Mouse (Mus musculus): ENCODE data around the gene Pias1. TPM values are rescaled to one million over a fixed set of nuclear protein-coding genes. Genes with fewer than 3 reads are reported as not detected.
A peak's percentile ranks its signal among the peaks of the same experiment; 100 is the strongest.

Pias1 gene
- polyA plus RNA-seq, 1 experiment, result 13.2 TPM

DNA sequence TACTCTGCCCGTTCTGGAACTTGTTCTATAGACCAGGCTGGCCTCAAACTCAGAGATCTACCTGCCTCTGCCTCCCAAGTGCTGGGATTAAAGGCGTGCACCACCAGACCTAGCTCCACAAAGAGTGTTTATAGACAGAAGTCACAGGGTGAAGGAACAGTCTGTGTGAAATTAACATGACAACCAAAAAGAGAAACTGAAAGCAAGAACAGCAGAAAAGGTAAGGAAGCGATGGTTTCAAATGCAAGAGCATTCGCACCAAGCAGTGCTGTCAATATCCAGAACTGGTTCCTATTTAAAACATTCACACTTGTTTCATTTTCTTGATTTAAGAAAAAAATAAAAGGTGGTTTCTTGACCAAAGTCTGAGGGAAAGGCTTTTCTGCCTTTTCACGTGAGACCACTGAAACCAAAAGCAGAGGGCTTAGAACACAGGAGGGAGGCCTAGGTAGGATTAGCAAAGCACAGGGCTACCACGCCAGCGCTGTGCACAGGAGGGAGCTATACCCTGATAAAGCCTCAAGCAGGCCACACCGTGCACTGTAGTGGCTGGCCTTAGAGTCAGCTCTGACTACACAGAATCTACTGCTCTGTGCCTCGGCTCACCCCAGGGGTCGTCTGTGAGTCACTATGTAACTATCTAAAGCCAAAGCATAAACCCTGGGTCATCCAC, 15.5 kb downstream of the Pias1 start:
- WGBS, result 24% methylated on average over 10 of the region's 10 CpGs
- H3K27ac ChIP-seq (ENCODE audit: control insufficient read depth, insufficient read depth, low read depth, low read length, poor library complexity), result no peak overlapping the region
- TF ChIP-seq POLR2A (IDR thresholded peaks at IDR 0.05; ENCODE audit: borderline replicate concordance, control insufficient read depth, low read depth, low read length) (no peak), CTCF (IDR thresholded peaks at IDR 0.05; ENCODE audit: control insufficient read depth, insufficient read depth, low read length) (peak; percentile 36; the same call in 1 of the 2 replicates)
- no peak overlapping the region for H3K4me3 ChIP-seq (replicated peaks; ENCODE audit: control insufficient read depth, low read depth, low read length)
- H3K4me1 ChIP-seq (ENCODE audit: control insufficient read depth, insufficient read depth, low read length), result peaks cover 3% of the 10 kb centered on the region; the same call in 1 of the 2 replicates

- peaks cover 3% of the 10 kb centered on the region; the same call in 1 of the 2 replicates for H3K4me1 ChIP-seq (ENCODE audit: control insufficient read depth, insufficient read depth, low read length)
- H3K4me3 ChIP-seq (replicated peaks; ENCODE audit: control insufficient read depth, low read depth, low read length), result no peak overlapping the region
- H3K27ac ChIP-seq (ENCODE audit: control insufficient read depth, insufficient read depth, low read depth, low read length, poor library complexity), result no peak overlapping the region
- TF ChIP-seq CTCF (IDR thresholded peaks at IDR 0.05; ENCODE audit: control insufficient read depth, insufficient read depth, low read length) (no peak), POLR2A (IDR thresholded peaks at IDR 0.05; ENCODE audit: borderline replicate concordance, control insufficient read depth, low read depth, low read length) (no peak)
Measured at GRCm38 (mm10) chr9:62970345-62970744, 17.4 kb downstream of the Pias1 start.

DNA sequence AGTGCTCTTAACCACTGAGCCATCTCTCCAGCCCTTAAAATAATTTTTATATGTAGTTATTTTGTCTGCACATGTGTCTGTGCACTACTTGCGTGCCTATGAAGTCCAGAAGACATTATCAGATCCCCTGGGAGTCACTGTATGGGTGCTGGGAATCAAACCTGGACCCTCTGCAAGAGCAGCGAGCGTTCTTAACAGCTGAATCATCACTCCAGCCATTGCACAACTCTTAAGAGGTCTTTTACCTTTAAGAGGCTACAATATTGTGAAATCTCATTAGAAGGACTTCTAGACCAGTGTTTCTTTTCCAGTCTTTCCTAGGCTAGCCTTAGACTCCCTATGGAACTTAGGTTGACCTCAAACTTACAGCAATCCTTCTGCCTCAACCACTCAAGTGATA, 21.7 kb downstream of the Pias1 start:
- WGBS, result 66% methylated on average over 3 of the region's 3 CpGs
- Histone ChIP-seq H3K27ac (ENCODE audit: control insufficient read depth, insufficient read depth, low read depth, low read length, poor library complexity) (no peak overlapping the region), H3K4me3 (replicated peaks; ENCODE audit: control insufficient read depth, low read depth, low read length) (no peak overlapping the region), H3K4me1 (ENCODE audit: control insufficient read depth, insufficient read depth, low read length) (peaks cover 1% of the 10 kb centered on the region; the same call in 1 of the 2 replicates)
- TF ChIP-seq CTCF (IDR thresholded peaks at IDR 0.05; ENCODE audit: control insufficient read depth, insufficient read depth, low read length) (no peak), POLR2A (IDR thresholded peaks at IDR 0.05; ENCODE audit: borderline replicate concordance, control insufficient read depth, low read depth, low read length) (no peak)

DNA sequence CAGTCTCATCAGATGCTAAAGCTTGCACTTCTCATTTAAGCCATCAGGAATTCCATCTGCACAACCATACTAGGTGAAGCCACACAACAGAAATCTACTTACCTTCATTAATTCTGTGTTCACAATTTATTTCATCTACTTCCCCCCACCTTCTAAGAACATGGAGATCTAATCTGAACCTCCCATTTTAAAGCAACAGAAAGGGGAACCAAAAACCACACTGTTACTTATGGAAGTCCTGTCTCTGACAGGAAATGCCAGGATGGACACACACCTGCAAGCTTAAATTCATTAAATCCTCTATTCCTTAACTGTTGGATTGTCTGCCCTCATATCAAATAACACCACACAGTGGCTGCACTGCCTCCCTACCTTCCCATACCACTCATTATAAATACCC, 35.0 kb downstream of the Pias1 start:
- Histone ChIP-seq H3K4me1 (ENCODE audit: control insufficient read depth, insufficient read depth, low read length) (no peaks in the 10 kb centered on the region; the same call in 1 of the 2 replicates), H3K4me3 (replicated peaks; ENCODE audit: control insufficient read depth, low read depth, low read length) (no peak overlapping the region), H3K27ac (ENCODE audit: control insufficient read depth, insufficient read depth, low read depth, low read length, poor library complexity) (no peak overlapping the region)
- no peak for TF ChIP-seq CTCF (IDR thresholded peaks at IDR 0.05; ENCODE audit: control insufficient read depth, insufficient read depth, low read length)
- TF ChIP-seq POLR2A (IDR thresholded peaks at IDR 0.05; ENCODE audit: borderline replicate concordance, control insufficient read depth, low read depth, low read length), result no peak

- TF ChIP-seq CTCF (IDR thresholded peaks at IDR 0.05; ENCODE audit: control insufficient read depth, insufficient read depth, low read length), result no peak
- no peak for TF ChIP-seq POLR2A (IDR thresholded peaks at IDR 0.05; ENCODE audit: borderline replicate concordance, control insufficient read depth, low read depth, low read length)
- Histone ChIP-seq H3K4me1 (ENCODE audit: control insufficient read depth, insufficient read depth, low read length) (no peaks in the 10 kb centered on the region; the same call in 1 of the 2 replicates), H3K4me3 (replicated peaks; ENCODE audit: control insufficient read depth, low read depth, low read length) (no peak overlapping the region), H3K27ac (ENCODE audit: control insufficient read depth, insufficient read depth, low read depth, low read length, poor library complexity) (no peak overlapping the region)
- WGBS, result 71% methylated on average over 6 of the region's 6 CpGs
Measured at GRCm38 (mm10) chr9:62945346-62945745, 42.4 kb downstream of the Pias1 start.

DNA sequence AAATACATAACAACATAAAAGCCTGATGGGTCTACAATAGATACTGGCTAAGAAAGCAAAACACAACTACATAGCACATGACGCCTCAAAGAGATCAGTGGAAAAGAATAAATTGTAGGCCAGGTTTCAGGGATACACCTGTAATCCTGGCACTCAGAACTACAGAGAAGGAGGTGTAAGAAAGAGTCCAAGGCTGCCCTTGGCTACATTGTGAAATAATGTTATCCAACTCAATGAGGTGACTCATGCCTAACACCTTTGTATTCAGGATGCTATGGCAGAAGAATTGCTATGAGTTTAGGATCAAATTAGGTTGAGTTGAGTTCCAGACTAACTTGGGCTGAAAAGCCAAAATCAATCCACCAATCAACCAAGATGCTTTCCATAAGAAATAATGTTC, 43.7 kb downstream of the Pias1 start:
- H3K27ac ChIP-seq (ENCODE audit: control insufficient read depth, insufficient read depth, low read depth, low read length, poor library complexity), result no peak overlapping the region
- no peaks in the 10 kb centered on the region; the same call in 1 of the 2 replicates for H3K4me1 ChIP-seq (ENCODE audit: control insufficient read depth, insufficient read depth, low read length)
- no peak overlapping the region for H3K4me3 ChIP-seq (replicated peaks; ENCODE audit: control insufficient read depth, low read depth, low read length)
- TF ChIP-seq CTCF (IDR thresholded peaks at IDR 0.05; ENCODE audit: control insufficient read depth, insufficient read depth, low read length), result no peak
- TF ChIP-seq POLR2A (IDR thresholded peaks at IDR 0.05; ENCODE audit: borderline replicate concordance, control insufficient read depth, low read depth, low read length), result no peak
- whole genome bisulfite sequencing, result 87% methylated on average over 1 of the region's 1 CpGs

- no peak for TF ChIP-seq POLR2A (IDR thresholded peaks at IDR 0.05; ENCODE audit: borderline replicate concordance, control insufficient read depth, low read depth, low read length)
- no peak for TF ChIP-seq CTCF (IDR thresholded peaks at IDR 0.05; ENCODE audit: control insufficient read depth, insufficient read depth, low read length)
- H3K27ac ChIP-seq (ENCODE audit: control insufficient read depth, insufficient read depth, low read depth, low read length, poor library complexity), result no peak overlapping the region
- WGBS, result 89% methylated on average over 3 of the region's 3 CpGs
- H3K4me1 ChIP-seq (ENCODE audit: control insufficient read depth, insufficient read depth, low read length), result peaks cover 2% of the 10 kb centered on the region
- H3K4me3 ChIP-seq (replicated peaks; ENCODE audit: control insufficient read depth, low read depth, low read length), result no peak overlapping the region
Measured at GRCm38 (mm10) chr9:62940966-62941365, 46.8 kb downstream of the Pias1 start.

- H3K27ac ChIP-seq (ENCODE audit: control insufficient read depth, insufficient read depth, low read depth, low read length, poor library complexity), result no peak overlapping the region
- WGBS, result 93% methylated on average over 5 of the region's 5 CpGs
Measured at GRCm38 (mm10) chr9:62935854-62936253, 51.9 kb downstream of the Pias1 start.

More at GRCm38 (mm10) chr9:62935854-62936253, 51.9 kb downstream of the Pias1 start:
- TF ChIP-seq POLR2A (IDR thresholded peaks at IDR 0.05; ENCODE audit: borderline replicate concordance, control insufficient read depth, low read depth, low read length), result no peak
- TF ChIP-seq CTCF (IDR thresholded peaks at IDR 0.05; ENCODE audit: control insufficient read depth, insufficient read depth, low read length), result no peak
- Histone ChIP-seq H3K4me3 (replicated peaks; ENCODE audit: control insufficient read depth, low read depth, low read length) (no peak overlapping the region), H3K4me1 (ENCODE audit: control insufficient read depth, insufficient read depth, low read length) (peaks cover 2% of the 10 kb centered on the region)
